Mouse (Mus musculus): ENCODE data around the gene Abhd11. TPM values are rescaled to one million over a fixed set of nuclear protein-coding genes. Genes with fewer than 3 reads are reported as not detected.

Gene Abhd11
- total and polyA plus RNA-seq, 2 experiments from 2014 or later, result 60.7 to 81.7 TPM

DNA sequence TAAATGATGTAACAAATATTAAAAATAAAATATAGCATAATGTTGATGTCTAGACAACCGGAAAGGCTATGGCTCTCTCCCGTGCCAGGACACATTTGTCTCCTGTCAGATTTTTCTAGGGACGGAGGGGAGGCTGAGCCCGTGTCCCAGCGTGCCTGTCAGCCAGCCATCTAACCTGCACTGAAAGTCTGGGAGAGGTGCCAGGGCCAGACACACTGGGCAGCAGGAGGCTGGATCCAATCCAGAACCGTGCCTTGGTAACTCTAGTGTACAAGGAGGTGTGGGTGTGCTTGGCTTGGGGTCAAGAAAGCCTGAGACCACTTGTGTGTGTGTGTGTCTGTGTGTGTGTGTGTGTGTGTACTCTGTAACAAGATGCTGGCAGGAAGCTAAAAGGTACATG lies 12.9 kb downstream of the Abhd11 start:
- Histone ChIP-seq H3K4me2 (ENCODE audit: low read depth, low read length) (no peak overlapping the region), H3K27me3 (ENCODE audit: insufficient read depth, low read length) (no peaks in the 10 kb centered on the region), H3K4me1 (ENCODE audit: insufficient read depth, low read length) (peaks cover 14% of the 10 kb centered on the region), H3K4me3 (ENCODE audit: low read length) (no peak overlapping the region), H3K9ac (replicated peaks; ENCODE audit: low read length) (no peak overlapping the region), H3K36me3 (ENCODE audit: insufficient read depth, low read length) (no peaks in the 10 kb centered on the region), H3K27ac (0 out of 2 replicates have a peak overlapping the region, but pooled peaks have one; percentile 26), H3K9me3 (ENCODE audit: low read length) (no peaks in the 10 kb centered on the region)
- DNase-seq (ENCODE audit: low spot score), result peak; percentile 94
- ATAC-seq, result peak; percentile 77
- no peak for TF ChIP-seq CTCF (IDR thresholded peaks at IDR 0.05; ENCODE audit: low read depth)
- 33% methylated on average over 6 of the region's 6 CpGs for WGBS

DNA sequence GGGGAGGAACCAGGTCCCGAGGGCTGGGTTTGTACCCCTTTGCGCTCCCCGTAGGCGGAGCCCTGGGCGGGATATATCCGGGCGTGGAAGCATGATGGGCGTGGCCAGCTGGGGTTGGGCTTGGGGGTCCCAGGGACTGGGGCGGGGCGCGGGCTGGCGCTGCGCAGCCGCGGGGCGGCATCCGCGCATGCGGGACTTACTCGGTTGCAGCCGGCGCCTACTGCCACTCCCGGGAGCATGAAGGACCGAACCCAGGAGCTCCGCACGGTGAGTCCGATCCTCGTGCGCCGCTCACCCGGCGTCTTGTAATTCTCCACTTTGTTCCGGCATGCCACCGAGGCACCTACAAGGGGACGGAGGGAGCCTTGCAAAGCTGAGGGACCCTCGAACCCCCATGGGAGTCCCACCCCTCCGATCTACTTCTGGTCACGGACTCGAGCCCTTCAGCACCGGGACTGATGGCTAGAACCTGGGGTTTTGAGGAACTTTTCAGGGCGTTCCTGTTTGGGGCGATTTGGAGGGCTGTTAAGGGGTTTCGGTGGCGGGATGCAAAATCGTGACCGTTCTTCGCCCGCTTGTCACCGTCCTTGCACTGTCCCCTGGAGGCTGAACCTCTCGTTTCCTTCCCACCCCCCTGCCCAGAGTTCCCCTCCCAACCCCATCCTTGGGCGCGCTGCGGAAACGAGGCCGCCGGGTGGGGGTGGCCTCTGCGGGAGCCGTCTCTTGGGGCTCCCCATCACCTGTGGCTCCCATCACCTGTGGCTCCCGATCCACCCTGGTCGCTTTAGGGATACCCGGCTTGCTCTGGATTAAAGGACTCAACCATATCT lies 14.6 kb downstream of the Abhd11 start, which contains the start of gene Stx1a:
Gene Stx1a, plus strand, starts transcription at position 139 of the 830 bp plus-strand sequence.
- H3K36me3 ChIP-seq (ENCODE audit: insufficient read depth, low read length), result no peaks in the 10 kb centered on the region
- under 1% methylated on average over 54 of the region's 61 CpGs for whole genome bisulfite sequencing
- H3K4me1 ChIP-seq (ENCODE audit: insufficient read depth, low read length), result peaks cover 15% of the 10 kb centered on the region
- no peaks in the 10 kb centered on the region for H3K9me3 ChIP-seq (ENCODE audit: low read length)
- DNase-seq (ENCODE audit: low spot score) (peak; percentile 93), ATAC-seq (peak; percentile 90)
- peak; percentile 17; the same call in 1 of the 2 replicates for TF ChIP-seq CTCF (IDR thresholded peaks at IDR 0.05; ENCODE audit: low read depth)
- peak within 1 kb of the TSS; percentile 96 for H3K4me2 ChIP-seq (ENCODE audit: low read depth, low read length)
- no peaks in the 10 kb centered on the region for H3K27me3 ChIP-seq (ENCODE audit: insufficient read depth, low read length)
- peak within 1 kb of the TSS; percentile 74 for H3K4me3 ChIP-seq (ENCODE audit: low read length)
- peak within 1 kb of the TSS; percentile 77 for H3K9ac ChIP-seq (replicated peaks; ENCODE audit: low read length)
- H3K27ac ChIP-seq, result no peak within 1 kb of the TSS; the same call in 1 of the 2 replicates

DNA sequence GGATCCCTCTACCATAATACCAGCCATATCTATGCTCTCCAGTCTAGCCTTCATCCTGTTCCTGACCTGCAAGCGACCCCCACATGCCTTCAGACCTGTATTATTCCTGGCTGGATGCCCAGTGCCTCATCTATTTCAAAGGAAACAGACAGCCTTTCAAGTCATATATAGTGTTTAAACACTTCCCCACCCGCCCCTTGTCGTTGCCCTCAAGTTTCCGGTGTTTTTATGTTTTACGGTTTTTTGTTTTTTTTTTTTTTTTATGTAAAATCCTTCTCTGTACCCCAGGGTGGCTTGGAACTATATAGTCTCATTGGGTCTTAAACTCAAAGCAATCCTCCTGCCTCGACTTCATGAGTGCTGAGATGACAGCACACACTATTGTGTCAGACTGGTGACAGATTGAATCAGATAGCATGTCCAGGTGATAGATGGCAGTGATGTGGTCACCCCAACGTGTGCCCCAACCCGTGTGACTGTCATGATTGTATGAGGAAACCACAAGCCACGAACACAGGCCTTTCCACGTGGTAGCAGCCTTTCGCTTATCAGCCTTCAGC lies 15.8 kb downstream of the Abhd11 start:
- no peaks in the 10 kb centered on the region for H3K36me3 ChIP-seq (ENCODE audit: insufficient read depth, low read length)
- peak overlapping the region; percentile 77; the same call in 1 of the 2 replicates for H3K9ac ChIP-seq (replicated peaks; ENCODE audit: low read length)
- peaks cover 22% of the 10 kb centered on the region for H3K4me1 ChIP-seq (ENCODE audit: insufficient read depth, low read length)
- H3K4me2 ChIP-seq (ENCODE audit: low read depth, low read length), result peak overlapping the region; percentile 96
- H3K27ac ChIP-seq, result no peak overlapping the region
- no peak for TF ChIP-seq CTCF (IDR thresholded peaks at IDR 0.05; ENCODE audit: low read depth)
- DNase-seq (ENCODE audit: low spot score) (no peak), ATAC-seq (no peak)
- H3K4me3 ChIP-seq (ENCODE audit: low read length), result peak overlapping the region; percentile 74
- no peaks in the 10 kb centered on the region for H3K27me3 ChIP-seq (ENCODE audit: insufficient read depth, low read length)
- WGBS, result 72% methylated on average over 11 of the region's 11 CpGs
- no peaks in the 10 kb centered on the region for H3K9me3 ChIP-seq (ENCODE audit: low read length)

DNA sequence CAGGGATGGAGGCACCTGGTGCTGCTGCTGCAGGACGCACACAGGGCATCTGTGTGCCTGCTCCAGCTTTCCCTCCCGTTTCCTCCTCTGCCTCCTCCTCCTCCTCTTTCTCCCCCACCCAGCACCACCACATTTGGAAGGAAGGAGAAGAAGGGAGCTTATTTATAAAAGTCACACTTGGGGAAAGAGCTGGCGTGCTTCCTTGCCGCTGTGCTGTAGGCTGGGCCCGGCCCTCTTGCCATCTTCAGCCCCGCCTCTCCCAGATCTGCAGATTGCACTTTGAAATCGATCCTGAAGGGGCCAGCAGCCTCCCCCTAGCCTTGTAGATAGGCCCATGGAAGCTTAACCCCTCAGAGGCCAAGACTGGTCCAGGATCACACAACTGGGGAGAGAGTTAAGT lies 16.9 kb downstream of the Abhd11 start:
- 19% methylated on average over 7 of the region's 7 CpGs for WGBS
- DNase-seq (ENCODE audit: low spot score) (no peak), ATAC-seq (no peak)
- Histone ChIP-seq H3K4me1 (ENCODE audit: insufficient read depth, low read length) (peaks cover 22% of the 10 kb centered on the region), H3K36me3 (ENCODE audit: insufficient read depth, low read length) (no peaks in the 10 kb centered on the region), H3K27ac (no peak overlapping the region), H3K4me2 (ENCODE audit: low read depth, low read length) (peak overlapping the region; percentile 27; the same call in 1 of the 2 replicates), H3K9ac (replicated peaks; ENCODE audit: low read length) (no peak overlapping the region), H3K9me3 (ENCODE audit: low read length) (no peaks in the 10 kb centered on the region), H3K27me3 (ENCODE audit: insufficient read depth, low read length) (no peaks in the 10 kb centered on the region), H3K4me3 (ENCODE audit: low read length) (no peak overlapping the region)
- TF ChIP-seq CTCF (IDR thresholded peaks at IDR 0.05; ENCODE audit: low read depth), result no peak

DNA sequence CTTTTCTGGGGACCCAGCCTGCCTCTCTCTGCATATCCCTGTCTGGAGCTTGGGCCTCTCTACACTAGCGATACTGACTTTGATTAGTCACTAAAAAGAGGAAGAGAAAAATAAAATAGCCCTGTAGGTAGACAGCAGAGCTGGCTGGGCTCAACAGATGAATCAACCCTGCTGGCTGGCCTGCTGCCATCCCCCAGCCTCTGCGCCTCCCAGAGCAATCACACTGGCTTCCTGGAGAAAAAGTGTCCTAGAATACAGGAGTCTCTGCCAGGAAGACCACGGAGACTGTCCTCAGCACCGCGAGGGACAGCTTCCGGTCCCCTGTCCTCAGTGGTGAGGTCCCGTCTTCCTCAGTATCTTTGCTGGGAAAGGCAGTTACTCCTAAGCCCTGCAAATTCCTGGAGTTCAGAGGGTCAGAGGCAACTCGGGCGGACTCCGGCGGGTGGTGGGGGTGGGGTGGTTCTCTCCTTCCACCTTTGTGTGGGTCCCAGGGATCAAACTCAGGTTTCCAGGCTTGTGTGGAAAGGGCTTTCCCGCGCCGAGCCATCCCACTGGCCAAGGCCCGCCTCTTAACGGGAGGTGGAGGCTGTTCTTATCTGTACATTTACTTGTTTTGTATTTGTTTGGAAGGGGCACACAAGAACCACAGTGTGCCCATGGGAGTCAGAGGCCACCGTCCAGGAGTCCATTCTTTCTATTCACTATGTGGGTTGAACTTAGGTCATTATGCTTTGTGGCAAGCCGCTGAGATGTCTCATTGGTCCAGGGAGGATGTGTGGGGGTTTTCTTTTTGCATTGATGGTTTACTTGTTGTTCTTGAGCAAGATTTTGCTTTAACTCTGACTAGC lies 20.3 kb downstream of the Abhd11 start:
- Histone ChIP-seq H3K36me3 (ENCODE audit: insufficient read depth, low read length) (no peaks in the 10 kb centered on the region), H3K4me1 (ENCODE audit: insufficient read depth, low read length) (peaks cover 19% of the 10 kb centered on the region), H3K9me3 (ENCODE audit: low read length) (no peaks in the 10 kb centered on the region), H3K27me3 (ENCODE audit: insufficient read depth, low read length) (no peaks in the 10 kb centered on the region), H3K4me2 (ENCODE audit: low read depth, low read length) (0 out of 2 replicates have a peak overlapping the region, but pooled peaks have one; percentile 23), H3K27ac (no peak overlapping the region), H3K4me3 (ENCODE audit: low read length) (no peak overlapping the region), H3K9ac (replicated peaks; ENCODE audit: low read length) (no peak overlapping the region)
- ATAC-seq (no peak), DNase-seq (ENCODE audit: low spot score) (peak; percentile 35)
- TF ChIP-seq CTCF (IDR thresholded peaks at IDR 0.05; ENCODE audit: low read depth), result no peak
- 47% methylated on average over 18 of the region's 18 CpGs for WGBS

DNA sequence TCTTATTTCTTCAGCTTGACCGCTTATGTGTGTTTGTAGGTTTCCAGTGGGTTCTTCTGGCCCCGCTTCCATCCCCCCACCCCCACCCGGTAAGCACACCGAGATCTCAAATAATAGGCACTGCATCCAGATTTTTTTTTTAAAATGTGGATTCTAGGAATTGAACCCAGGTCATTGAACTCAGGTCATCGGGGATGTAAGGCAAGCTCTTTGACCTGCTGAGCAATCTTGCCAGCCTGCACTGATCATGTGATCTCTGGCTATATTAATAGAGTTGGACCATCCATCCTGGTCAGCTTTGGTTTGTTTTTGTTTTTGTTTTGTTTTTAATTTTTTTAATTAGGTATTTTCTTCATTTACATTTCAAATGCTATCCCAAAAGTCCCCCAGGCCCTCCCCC lies 23.6 kb downstream of the Abhd11 start:
- H3K27ac ChIP-seq, result no peak overlapping the region

More for the DNA sequence above, 23.6 kb downstream of the Abhd11 start:
- H3K36me3 ChIP-seq (ENCODE audit: insufficient read depth, low read length), result peaks cover 10% of the 10 kb centered on the region
- no peaks in the 10 kb centered on the region for H3K27me3 ChIP-seq (ENCODE audit: insufficient read depth, low read length)
- H3K4me3 ChIP-seq (ENCODE audit: low read length), result no peak overlapping the region
- H3K4me1 ChIP-seq (ENCODE audit: insufficient read depth, low read length), result 0 out of 2 replicates have a peak, but pooled peaks cover 8% of the 10 kb centered on the region
- ATAC-seq, result no peak
- no peak for TF ChIP-seq CTCF (IDR thresholded peaks at IDR 0.05; ENCODE audit: low read depth)
- H3K9me3 ChIP-seq (ENCODE audit: low read length), result peaks cover 3% of the 10 kb centered on the region; the same call in 1 of the 2 replicates
- no peak for DNase-seq (ENCODE audit: low spot score)
- WGBS, result 94% methylated on average over 5 of the region's 5 CpGs
- H3K4me2 ChIP-seq (ENCODE audit: low read depth, low read length), result no peak overlapping the region
- no peak overlapping the region for H3K9ac ChIP-seq (replicated peaks; ENCODE audit: low read length)
